Mouse (Mus musculus): Measurements from ENCODE around the gene Lrrk1.

Gene Lrrk1

DNA sequence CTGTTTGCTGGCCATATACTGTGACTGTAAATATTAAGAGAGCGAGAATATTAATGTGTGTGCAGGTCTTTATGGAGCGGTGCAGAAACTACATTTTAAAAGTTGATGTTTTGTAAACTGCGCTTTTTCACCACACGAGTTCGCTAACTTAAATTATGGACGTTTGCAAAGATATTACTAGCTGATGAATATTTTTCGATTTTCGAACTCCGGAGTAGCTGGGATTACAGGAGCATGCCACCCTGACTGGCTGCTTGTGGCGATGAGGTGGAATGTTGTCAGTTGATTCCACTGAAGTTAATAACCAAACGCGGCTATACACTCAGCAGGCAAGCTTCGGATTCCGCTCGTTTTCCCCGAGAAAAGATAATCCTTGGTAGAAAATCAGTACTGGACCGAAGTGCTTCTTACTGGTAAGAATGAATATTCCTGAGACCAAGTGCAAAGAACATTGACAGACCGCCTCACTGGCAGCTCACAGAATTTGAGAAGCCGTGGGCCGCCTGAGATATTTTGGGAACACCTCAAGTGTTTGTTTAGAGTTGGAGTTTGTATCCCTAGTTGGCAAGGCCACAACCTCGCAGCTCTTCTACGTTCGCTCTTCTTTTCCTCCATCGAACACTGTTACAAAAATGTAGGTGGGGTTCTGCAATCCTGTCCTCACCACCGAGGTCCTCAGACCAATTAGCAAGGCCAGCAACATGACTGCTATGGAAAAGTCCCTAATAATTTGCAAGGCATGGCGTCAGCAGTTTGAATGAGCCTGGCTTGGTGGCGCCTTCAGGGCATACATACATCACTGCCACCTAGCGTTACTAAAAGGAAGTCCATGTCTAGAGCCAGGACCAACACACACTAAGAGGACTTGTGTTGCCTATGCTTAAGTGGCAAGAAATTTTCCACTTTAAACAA, 727 bp upstream of the Lrrk1 start:
- CTCF ChIA-PET, result interaction anchor here (0.6 to 2.7 kb wide), 8 partner anchors 12 to 1763 kb away, joined by 3 to 14 read pairs (median 3); no protein-coding TSS in a partner anchor

GRCm38 (mm10) chr7:66387419-66387812, 734 bp downstream of the Lrrk1 start:
- ChIA-PET POLR2A (interaction anchor here in 3 of 4 experiments (0.5 to 1.2 kb wide), 7 partner anchors 41 to 489 kb away, joined by 3 to 7 read pairs (median 3); partner anchors contain the start of gene Selenos (in 1 of the 3)), CTCF (interaction anchor here (0.6 to 2.7 kb wide), 7 partner anchors 12 to 283 kb away, joined by 3 to 16 read pairs (median 9); no protein-coding TSS in a partner anchor)

More for the DNA sequence above, 727 bp upstream of the Lrrk1 start:
- POLR2A ChIA-PET, result interaction anchor here in 3 of 4 experiments (0.5 to 1.0 kb wide), 7 partner anchors 11 to 707 kb away, joined by 3 to 5 read pairs (median 3); no protein-coding TSS in a partner anchor

- POLR2A ChIA-PET, result interaction anchor here in 2 of 4 experiments (0.6 kb wide), 2 partner anchors 269 to 294 kb away, joined by 3 read pairs; no protein-coding TSS in a partner anchor
- CTCF ChIA-PET, result interaction anchor here in 1 of 4 experiments (0.6 kb wide), 1 partner anchor 284 kb away, joined by 3 read pairs; no protein-coding TSS in a partner anchor
These were observed 1.7 kb downstream of the Lrrk1 start for GRCm38 (mm10) chr7:66386411-66386810.

DNA sequence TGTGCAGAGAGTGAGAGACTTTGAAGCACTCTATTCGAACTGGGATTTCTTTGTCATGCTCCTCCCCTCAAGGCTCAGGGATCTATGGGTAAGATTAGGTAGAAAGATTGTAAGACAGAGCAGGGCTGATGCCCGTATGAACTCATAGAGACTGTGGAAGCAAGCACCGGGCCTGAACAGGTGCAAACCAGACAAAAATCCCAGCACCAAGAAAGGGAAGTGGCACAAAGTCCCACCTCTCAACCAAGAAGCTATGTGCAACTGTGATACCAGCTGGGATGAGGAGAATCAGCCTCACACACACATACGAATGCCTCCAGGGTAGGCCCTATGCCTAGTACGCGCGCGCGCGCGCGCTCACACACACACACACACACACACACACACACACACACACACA, 2.3 kb downstream of the Lrrk1 start:
- CTCF ChIA-PET, result interaction anchor here in 1 of 4 experiments (0.6 kb wide), 1 partner anchor 284 kb away, joined by 3 read pairs; no protein-coding TSS in a partner anchor
- POLR2A ChIA-PET, result interaction anchor here in 1 of 4 experiments (1.2 kb wide), 1 partner anchor 9 kb away, joined by 4 read pairs; no protein-coding TSS in a partner anchor

GRCm38 (mm10) chr7:66384891-66385290, 3.3 kb downstream of the Lrrk1 start:
- ChIA-PET POLR2A (interaction anchor here in 1 of 4 experiments (1.2 kb wide), 1 partner anchor 8 kb away, joined by 4 read pairs; no protein-coding TSS in a partner anchor), CTCF (interaction anchor here in 1 of 4 experiments (0.6 to 1.4 kb wide), 3 partner anchors 277 to 1320 kb away, joined by 3 to 4 read pairs (median 3); no protein-coding TSS in a partner anchor)

DNA sequence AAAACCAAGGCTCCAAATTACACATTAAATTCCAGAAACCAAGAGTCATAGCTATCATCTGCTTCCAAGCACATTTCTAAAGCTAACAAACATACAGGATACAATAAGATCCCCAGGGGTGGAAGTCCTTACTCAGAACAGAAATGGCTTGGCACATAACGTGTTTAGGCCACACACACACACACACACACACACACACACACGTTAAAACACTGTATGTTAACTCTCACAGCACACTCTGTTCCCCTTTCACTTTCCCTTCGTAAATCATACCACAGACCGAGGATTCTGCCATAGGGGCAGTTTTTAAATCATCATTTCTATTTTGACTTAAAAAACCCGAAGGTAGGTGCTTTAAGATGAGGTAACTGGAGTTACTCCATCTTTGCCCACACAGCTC, 3.9 kb downstream of the Lrrk1 start:
- ChIA-PET CTCF (interaction anchor here in 1 of 4 experiments (1.4 kb wide), 1 partner anchor 277 kb away, joined by 4 read pairs; no protein-coding TSS in a partner anchor), POLR2A (interaction anchor here in 1 of 4 experiments (0.6 kb wide), 1 partner anchor 375 kb away, joined by 3 read pairs; no protein-coding TSS in a partner anchor)

- CTCF ChIA-PET, result interaction anchor here in 1 of 4 experiments (2.2 kb wide), 1 partner anchor 12 kb away, joined by 8 read pairs; no protein-coding TSS in a partner anchor
These were observed 11.6 kb downstream of the Lrrk1 start for GRCm38 (mm10) chr7:66376560-66376959.

GRCm38 (mm10) chr7:66375736-66376135, 12.4 kb downstream of the Lrrk1 start:
- ChIA-PET CTCF (interaction anchor here in 2 of 4 experiments (1.3 to 2.2 kb wide), 2 partner anchors 12 to 13 kb away, joined by 3 to 8 read pairs; partner anchors contain the start of gene Lrrk1 (in 1 of the 2)), POLR2A (no interaction called here)

More at GRCm38 (mm10) chr7:66376560-66376959, 11.6 kb downstream of the Lrrk1 start:
- POLR2A ChIA-PET, result interaction anchor here in 1 of 4 experiments (1.1 kb wide), 1 partner anchor 9 kb away, joined by 4 read pairs; no protein-coding TSS in a partner anchor

GRCm38 (mm10) chr7:66373391-66373790, 14.8 kb downstream of the Lrrk1 start:
- ChIA-PET CTCF (no interaction called here), POLR2A (no interaction called here)

DNA sequence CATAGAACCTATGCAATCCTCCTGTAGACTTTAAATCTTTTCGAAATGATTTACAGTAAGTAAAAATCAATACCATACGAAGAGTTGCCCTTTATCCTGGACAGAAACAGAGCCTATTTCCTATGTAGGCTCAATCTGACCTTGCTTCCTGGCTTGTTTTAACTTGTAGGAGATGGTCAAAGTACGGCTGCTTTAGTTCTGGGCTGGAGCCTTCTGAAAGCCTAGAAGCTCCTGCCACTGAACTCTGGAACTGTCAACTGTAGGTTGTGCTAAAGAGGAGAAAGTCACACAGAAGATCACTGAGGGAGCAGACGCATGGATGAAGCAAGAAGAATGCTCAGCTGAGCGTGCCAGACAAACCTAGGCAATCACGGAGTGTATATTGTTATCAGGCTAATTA, 17.2 kb downstream of the Lrrk1 start:
- ChIA-PET CTCF (no interaction called here), POLR2A (no interaction called here)

- ChIA-PET CTCF (no interaction called here), POLR2A (interaction anchor here in 1 of 4 experiments (0.5 kb wide), 1 partner anchor 627 kb away, joined by 3 read pairs; no protein-coding TSS in a partner anchor)
These were observed 18.2 kb downstream of the Lrrk1 start for GRCm38 (mm10) chr7:66369934-66370445.

DNA sequence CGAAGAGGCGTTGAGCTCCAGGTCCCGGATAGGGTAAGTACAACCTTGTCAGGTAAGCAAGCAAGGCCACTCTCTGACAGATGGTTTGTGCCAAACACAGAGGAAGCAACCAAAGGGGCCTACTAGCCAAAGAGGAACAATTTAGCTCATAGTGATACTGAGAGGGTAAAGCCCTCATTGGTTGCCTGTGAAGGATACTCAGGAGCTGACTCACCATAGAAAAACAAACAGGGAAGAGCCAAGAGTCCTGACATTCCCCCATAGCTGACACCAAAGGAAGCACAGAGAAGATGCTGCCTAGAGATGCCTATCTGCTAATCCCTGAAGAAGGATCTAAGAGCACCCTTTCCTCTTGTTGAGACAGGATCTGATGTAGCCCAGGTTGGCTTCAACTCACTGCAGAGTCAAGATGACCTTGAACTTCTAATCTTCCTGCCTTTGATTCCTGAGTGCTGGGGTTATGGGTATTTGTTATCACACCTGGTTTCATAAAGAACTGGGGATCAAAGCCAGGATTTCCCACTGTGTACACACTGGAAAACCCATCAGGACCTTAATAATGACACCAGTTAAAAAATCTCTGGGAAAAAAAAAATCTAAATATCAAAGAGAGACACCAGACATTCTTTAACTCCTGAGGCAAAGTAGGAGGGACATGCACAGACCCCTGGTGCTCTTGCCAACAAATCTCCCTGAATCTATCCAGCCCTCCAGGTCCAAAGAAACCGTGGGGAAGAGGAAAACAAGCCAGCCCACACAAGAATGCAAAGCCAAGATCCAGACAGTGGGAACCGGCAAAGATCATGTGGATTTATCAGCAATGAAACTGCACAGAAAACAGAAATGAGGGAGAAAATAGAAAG, 18.8 kb downstream of the Lrrk1 start:
- ChIA-PET POLR2A (interaction anchor here in 1 of 4 experiments (0.5 kb wide), 1 partner anchor 954 kb away, joined by 3 read pairs; no protein-coding TSS in a partner anchor), CTCF (interaction anchor here in 2 of 4 experiments (0.6 kb wide), 2 partner anchors 19 to 69 kb away, joined by 3 to 5 read pairs; partner anchors contain the start of gene Lrrk1 (in 1 of the 2))

DNA sequence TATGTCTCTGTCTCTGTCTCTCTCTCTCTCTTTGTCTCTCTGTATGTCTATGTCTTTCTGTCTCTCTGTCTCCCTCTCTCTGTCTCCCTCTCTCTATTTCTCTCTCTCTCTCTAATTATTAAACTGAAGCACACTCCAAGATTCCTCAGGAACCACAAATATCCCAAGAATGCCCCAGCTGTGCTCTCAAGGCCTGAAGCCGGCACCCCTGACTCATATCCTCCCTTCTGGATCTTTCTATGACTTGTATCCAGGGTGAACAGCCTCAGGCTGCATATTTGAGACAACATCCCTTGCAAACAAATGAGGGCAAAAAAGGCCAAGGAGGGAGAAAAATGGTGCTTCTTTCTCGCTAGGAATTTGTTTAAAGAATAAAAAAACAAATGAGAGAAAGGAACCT, 22.2 kb downstream of the Lrrk1 start, which contains the start of gene Gm10974:
Gene Gm10974 (plus strand): TSS at position 2 of the 400 bp plus-strand sequence.
- ChIA-PET POLR2A (no interaction called here), CTCF (no interaction called here)

- POLR2A ChIA-PET, result interaction anchor here in 1 of 4 experiments (0.6 kb wide), 1 partner anchor 332 kb away, joined by 8 read pairs; no protein-coding TSS in a partner anchor
These were observed 22.7 kb downstream of the Lrrk1 start for GRCm38 (mm10) chr7:66365411-66365810.

DNA sequence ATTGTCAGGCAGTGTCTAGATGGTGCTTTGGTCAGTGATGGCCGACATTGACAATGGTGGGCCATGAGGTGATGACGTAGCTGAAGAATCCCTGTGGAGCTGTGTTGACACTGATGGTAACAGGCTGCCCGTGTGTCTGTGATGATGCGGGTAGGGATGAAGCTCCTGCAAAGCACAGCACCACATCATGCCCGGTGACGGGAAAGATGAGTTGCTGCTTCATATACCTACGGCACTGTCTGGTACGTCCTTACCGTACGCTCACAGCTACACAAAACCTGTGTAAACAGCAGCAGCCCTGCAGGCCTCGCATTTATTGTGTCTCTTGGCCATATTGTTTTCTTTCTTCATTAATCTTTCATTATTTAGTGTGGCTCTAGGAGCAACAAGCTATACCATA, 23.7 kb downstream of the Lrrk1 start:
- ChIA-PET CTCF (no interaction called here), POLR2A (interaction anchor here in 1 of 4 experiments (0.6 kb wide), 1 partner anchor 333 kb away, joined by 8 read pairs; no protein-coding TSS in a partner anchor)

More at GRCm38 (mm10) chr7:66365411-66365810, 22.7 kb downstream of the Lrrk1 start:
- CTCF ChIA-PET, result interaction anchor here in 1 of 4 experiments (0.6 kb wide), 1 partner anchor 263 kb away, joined by 3 read pairs; no protein-coding TSS in a partner anchor

- CTCF ChIA-PET, result interaction anchor here in 2 of 4 experiments (0.7 to 1.1 kb wide), 2 partner anchors 14 to 58 kb away, joined by 3 read pairs; no protein-coding TSS in a partner anchor
- POLR2A ChIA-PET, result no interaction called here
These were observed 29.1 kb downstream of the Lrrk1 start for GRCm38 (mm10) chr7:66359044-66359443.

GRCm38 (mm10) chr7:66358461-66358860, 29.7 kb downstream of the Lrrk1 start:
- ChIA-PET POLR2A (no interaction called here), CTCF (interaction anchor here in 2 of 4 experiments (1.1 kb wide), 2 partner anchors 14 to 17 kb away, joined by 3 to 7 read pairs; no protein-coding TSS in a partner anchor)
